Mouse (Mus musculus) neural tube, embryonic 13.5 days (tissue): ENCODE measurements at regions not wholly inside any gene's neighbourhood (a gene's known extent, or its start where the extent isn't known, plus 50 kb on each side); places are given as distances from the start of the nearest gene placed in this dataset.

Source experiments
- ATAC-seq: fragments of 200-750 bp; cut with Nextera tagmentation; 2 replicates; pipeline ENCODE4 v1.8.0; 2017; ENCODE audit warnings: low read depth, mild to moderate bottlenecking, moderate TSS enrichment, moderate library complexity
- H3K27ac ChIP-seq: fragments of 300-500 bp; sonication (generic); replicated peaks from 2 replicates; pipeline ENCODE4 v1.5.1; 2015; ENCODE audit warnings: moderate library complexity, mild to moderate bottlenecking, inconsistent platforms
- H3K27me3 ChIP-seq: fragments of 300-500 bp; sonication (generic); 2 replicates; pipeline ENCODE4 v1.6.1; 2015; ENCODE audit warnings: mild to moderate bottlenecking, inconsistent platforms
- H3K36me3 ChIP-seq: fragments of 300-500 bp; sonication (generic); 2 replicates; pipeline ENCODE4 v1.6.1; 2015; ENCODE audit warnings: mild to moderate bottlenecking, inconsistent platforms
- H3K4me1 ChIP-seq: fragments of 300-500 bp; sonication (generic); replicated peaks from 2 replicates; pipeline ENCODE4 v1.6.1; 2015; ENCODE audit warnings: inconsistent platforms
- H3K4me2 ChIP-seq: fragments of 300-500 bp; sonication (generic); 2 replicates; pipeline ENCODE4 v1.6.1; 2015; ENCODE audit warnings: inconsistent platforms, mild to moderate bottlenecking, moderate library complexity
- H3K4me3 ChIP-seq: fragments of 300-500 bp; sonication (generic); 2 replicates; pipeline ENCODE4 v1.5.1; 2015; ENCODE audit warnings: mild to moderate bottlenecking, inconsistent platforms
- H3K9ac ChIP-seq: fragments of 300-500 bp; sonication (generic); 2 replicates; pipeline ENCODE4 v1.6.1; 2015; ENCODE audit warnings: moderate library complexity, mild to moderate bottlenecking, inconsistent platforms
- H3K9me3 ChIP-seq: fragments of 300-500 bp; sonication (generic); 2 replicates; pipeline ENCODE4 v1.6.1; 2016; ENCODE audit warnings: inconsistent platforms
- WGBS: fragments of 180-500 bp; shearing (Covaris S2); methylation state at CpG from one replicate; pipeline ENCODE4 v1.1.7; 2015; 5-methylcytosine and 5-hydroxymethylcytosine counted together

GRCm38 (mm10) chr2:172755686-172756471 lies 184.2 kb downstream of the Bmp7 start:
- Histone ChIP-seq H3K4me2 (no peak overlapping the region), H3K27ac (no peak overlapping the region), H3K9me3 (no peaks in the 10 kb centered on the region), H3K36me3 (no peaks in the 10 kb centered on the region), H3K4me3 (no peak overlapping the region), H3K4me1 (peaks cover 25% of the 10 kb centered on the region), H3K27me3 (peaks cover 96% of the 10 kb centered on the region), H3K9ac (no peak overlapping the region)
- 54% methylated on average over 15 of the region's 15 CpGs for WGBS
- ATAC-seq: no peak

- Histone ChIP-seq H3K36me3 (no peaks in the 10 kb centered on the region), H3K4me1 (peaks cover 25% of the 10 kb centered on the region), H3K9ac (no peak overlapping the region), H3K4me2 (no peak overlapping the region), H3K27ac (no peak overlapping the region), H3K4me3 (no peak overlapping the region), H3K9me3 (no peaks in the 10 kb centered on the region), H3K27me3 (peaks cover 97% of the 10 kb centered on the region)
- WGBS: 11% methylated on average over 8 of the region's 8 CpGs
- no peak for ATAC-seq
Measured at GRCm38 (mm10) chr2:172756472-172756860, 183.7 kb downstream of the Bmp7 start.

GRCm38 (mm10) chr2:172758497-172758896 lies 181.6 kb downstream of the Bmp7 start:
- Histone ChIP-seq H3K36me3 (no peaks in the 10 kb centered on the region), H3K4me3 (no peak overlapping the region), H3K9ac (no peak overlapping the region), H3K4me1 (peaks cover 15% of the 10 kb centered on the region), H3K27ac (no peak overlapping the region), H3K9me3 (no peaks in the 10 kb centered on the region), H3K27me3 (peaks cover 99% of the 10 kb centered on the region), H3K4me2 (no peak overlapping the region)
- whole genome bisulfite sequencing: 9% methylated on average over 9 of the region's 9 CpGs
- peak; percentile 63; the same call in 1 of the 2 replicates for ATAC-seq

- H3K9ac ChIP-seq: no peak overlapping the region
- H3K36me3 ChIP-seq: no peaks in the 10 kb centered on the region
- WGBS: 28% methylated on average over 2 of the region's 2 CpGs
- no peak overlapping the region for H3K27ac ChIP-seq
- peaks cover 6% of the 10 kb centered on the region for H3K4me1 ChIP-seq
- peaks cover 47% of the 10 kb centered on the region for H3K27me3 ChIP-seq
- H3K4me3 ChIP-seq: no peak overlapping the region
- ATAC-seq: no peak
- no peak overlapping the region for H3K4me2 ChIP-seq
- H3K9me3 ChIP-seq: no peaks in the 10 kb centered on the region
Measured at GRCm38 (mm10) chr2:172765260-172765659, 174.9 kb downstream of the Bmp7 start.

- Histone ChIP-seq H3K4me1 (peaks cover 6% of the 10 kb centered on the region), H3K27me3 (peaks cover 46% of the 10 kb centered on the region), H3K9ac (no peak overlapping the region), H3K9me3 (no peaks in the 10 kb centered on the region), H3K4me3 (no peak overlapping the region), H3K36me3 (no peaks in the 10 kb centered on the region), H3K4me2 (no peak overlapping the region), H3K27ac (no peak overlapping the region)
- ATAC-seq: peak; percentile 53; the same call in 1 of the 2 replicates
- WGBS: 42% methylated on average over 7 of the region's 7 CpGs
Measured at GRCm38 (mm10) chr2:172766403-172766802, 173.7 kb downstream of the Bmp7 start.

- Histone ChIP-seq H3K27me3 (peaks cover 39% of the 10 kb centered on the region), H3K4me3 (no peak overlapping the region), H3K4me2 (no peak overlapping the region), H3K9me3 (no peaks in the 10 kb centered on the region), H3K4me1 (peaks cover 6% of the 10 kb centered on the region), H3K9ac (no peak overlapping the region), H3K36me3 (no peaks in the 10 kb centered on the region), H3K27ac (no peak overlapping the region)
- no peak for ATAC-seq
- 92% methylated on average over 8 of the region's 8 CpGs for WGBS
Measured at GRCm38 (mm10) chr2:172768756-172769155, 171.4 kb downstream of the Bmp7 start.

- no peak overlapping the region for H3K9ac ChIP-seq
- peaks cover 36% of the 10 kb centered on the region for H3K27me3 ChIP-seq
- no peak overlapping the region for H3K4me3 ChIP-seq
- peaks cover 5% of the 10 kb centered on the region for H3K4me1 ChIP-seq
- no peaks in the 10 kb centered on the region for H3K9me3 ChIP-seq
- ATAC-seq: no peak
- 83% methylated on average over 6 of the region's 6 CpGs for WGBS
- no peaks in the 10 kb centered on the region for H3K36me3 ChIP-seq
- no peak overlapping the region for H3K4me2 ChIP-seq
- no peak overlapping the region for H3K27ac ChIP-seq
Measured at GRCm38 (mm10) chr2:172770061-172770460, 170.1 kb downstream of the Bmp7 start.

GRCm38 (mm10) chr2:172770606-172771005 lies 169.5 kb downstream of the Bmp7 start:
- no peaks in the 10 kb centered on the region for H3K36me3 ChIP-seq
- H3K4me2 ChIP-seq: no peak overlapping the region
- no peak overlapping the region for H3K27ac ChIP-seq
- no peak overlapping the region for H3K4me3 ChIP-seq
- WGBS: 89% methylated on average over 14 of the region's 14 CpGs
- ATAC-seq: no peak
- no peak overlapping the region for H3K9ac ChIP-seq
- H3K9me3 ChIP-seq: no peaks in the 10 kb centered on the region
- peaks cover 35% of the 10 kb centered on the region for H3K27me3 ChIP-seq
- H3K4me1 ChIP-seq: no peaks in the 10 kb centered on the region; the same call in 1 of the 2 replicates

- no peaks in the 10 kb centered on the region for H3K4me1 ChIP-seq
- H3K4me2 ChIP-seq: no peak overlapping the region
- WGBS: 0% methylated on average over 2 of the region's 2 CpGs
- no peak overlapping the region for H3K27ac ChIP-seq
- H3K27me3 ChIP-seq: peaks cover 32% of the 10 kb centered on the region
- no peak overlapping the region for H3K4me3 ChIP-seq
- H3K9me3 ChIP-seq: no peaks in the 10 kb centered on the region
- H3K9ac ChIP-seq: no peak overlapping the region
- no peak for ATAC-seq
- H3K36me3 ChIP-seq: no peaks in the 10 kb centered on the region
Measured at GRCm38 (mm10) chr2:172773176-172773575, 166.9 kb downstream of the Bmp7 start.

- WGBS: 65% methylated on average over 12 of the region's 12 CpGs
- peaks cover 32% of the 10 kb centered on the region for H3K27me3 ChIP-seq
- no peak overlapping the region for H3K27ac ChIP-seq
- no peak for ATAC-seq
- H3K4me2 ChIP-seq: no peak overlapping the region
- no peak overlapping the region for H3K9ac ChIP-seq
- H3K9me3 ChIP-seq: no peaks in the 10 kb centered on the region
- H3K36me3 ChIP-seq: no peaks in the 10 kb centered on the region
- H3K4me3 ChIP-seq: no peak overlapping the region
- no peaks in the 10 kb centered on the region for H3K4me1 ChIP-seq
Measured at GRCm38 (mm10) chr2:172776485-172776884, 163.6 kb downstream of the Bmp7 start.

- Histone ChIP-seq H3K4me2 (no peak overlapping the region), H3K4me3 (no peak overlapping the region), H3K36me3 (no peaks in the 10 kb centered on the region), H3K4me1 (no peaks in the 10 kb centered on the region), H3K9ac (no peak overlapping the region), H3K27me3 (peaks cover 22% of the 10 kb centered on the region), H3K27ac (no peak overlapping the region), H3K9me3 (no peaks in the 10 kb centered on the region)
- no peak for ATAC-seq
- WGBS: 68% methylated on average over 2 of the region's 2 CpGs
Measured at GRCm38 (mm10) chr2:172777774-172778173, 162.3 kb downstream of the Bmp7 start.

GRCm38 (mm10) chr2:172779096-172779495 lies 161.0 kb downstream of the Bmp7 start:
- Histone ChIP-seq H3K36me3 (no peaks in the 10 kb centered on the region), H3K4me2 (no peak overlapping the region), H3K27me3 (peaks cover 18% of the 10 kb centered on the region), H3K9ac (no peak overlapping the region), H3K4me3 (no peak overlapping the region), H3K4me1 (no peaks in the 10 kb centered on the region), H3K27ac (no peak overlapping the region), H3K9me3 (no peaks in the 10 kb centered on the region; the same call in 1 of the 2 replicates)
- WGBS: 25% methylated on average over 5 of the region's 5 CpGs
- no peak for ATAC-seq

GRCm38 (mm10) chr2:172782686-172783085 lies 157.4 kb downstream of the Bmp7 start:
- Histone ChIP-seq H3K27ac (no peak overlapping the region), H3K9ac (no peak overlapping the region), H3K9me3 (no peaks in the 10 kb centered on the region; the same call in 1 of the 2 replicates), H3K27me3 (peaks cover 42% of the 10 kb centered on the region), H3K36me3 (no peaks in the 10 kb centered on the region), H3K4me3 (no peak overlapping the region), H3K4me1 (no peaks in the 10 kb centered on the region), H3K4me2 (no peak overlapping the region)
- WGBS: 79% methylated on average over 10 of the region's 10 CpGs
- no peak for ATAC-seq
